Mouse (Mus musculus) forebrain, postnatal 0 days (tissue): ENCODE results near the gene Ctbp2. TPM values are rescaled to one million over a fixed set of nuclear protein-coding genes. Genes with fewer than 3 reads are reported as not detected.

ENCODE experiments used
- ATAC-seq: fragments of 200-750 bp; cut with Nextera tagmentation; 2 replicates; pipeline ENCODE4 v1.8.0; 2017; ENCODE audit warnings: mild to moderate bottlenecking, moderate library complexity
- DNase-seq: peaks from one replicate; pipeline ENCODE4 v3.0.0-alpha.2; 2015
- H3K27ac ChIP-seq: fragments of 300-500 bp; sonication (generic); 2 replicates; pipeline ENCODE4 v1.5.1; 2014; ENCODE audit warnings: low read depth, mild to moderate bottlenecking, antibody characterized with exemption, low read length, moderate library complexity, mixed read lengths
- H3K27me3 ChIP-seq: fragments of 300-500 bp; sonication (generic); 2 replicates; pipeline ENCODE4 v1.6.1; 2014; ENCODE audit warnings: mild to moderate bottlenecking, low read length, mixed read lengths; ENCODE audit not compliant: insufficient read depth
- H3K36me3 ChIP-seq: fragments of 300-500 bp; sonication (generic); 2 replicates; pipeline ENCODE4 v1.6.1; 2014; ENCODE audit warnings: mild to moderate bottlenecking, moderate library complexity; ENCODE audit not compliant: insufficient read depth
- H3K4me1 ChIP-seq: fragments of 300-500 bp; sonication (generic); 2 replicates; pipeline ENCODE4 v1.6.1; 2014; ENCODE audit warnings: antibody characterized with exemption; ENCODE audit not compliant: insufficient read depth
- H3K4me2 ChIP-seq: fragments of 300-500 bp; sonication (generic); 2 replicates; pipeline ENCODE4 v1.6.1; 2014; ENCODE audit warnings: low read depth, mild to moderate bottlenecking, moderate library complexity
- H3K4me3 ChIP-seq: fragments of 300-500 bp; sonication (generic); 2 replicates; pipeline ENCODE4 v1.5.1; 2014; ENCODE audit warnings: low read depth, low read length, mixed read lengths
- H3K9ac ChIP-seq: fragments of 300-500 bp; sonication (generic); 2 replicates; pipeline ENCODE4 v1.6.1; 2014; ENCODE audit warnings: mild to moderate bottlenecking
- H3K9me3 ChIP-seq: fragments of 300-500 bp; sonication (generic); 2 replicates; pipeline ENCODE4 v1.6.1; 2016; ENCODE audit warnings: low read length
- CTCF ChIP-seq: sonication (generic); IDR thresholded peaks from 2 replicates; pipeline ENCODE4 v1.5.1; 2016; ENCODE audit warnings: antibody characterized with exemption, control low read depth, low read depth
- WGBS: fragments of 180-500 bp; shearing (Covaris S2); extraction: QIAGEN DNeasy Blood & Tissue Kit; methylation state at CpG from one replicate; pipeline ENCODE4 v1.1.7; 2014; 5-methylcytosine and 5-hydroxymethylcytosine counted together
- polyA plus RNA-seq: library from polyadenylated mRNA; unstranded; fragments of >200 nt; fragmentation: Nextera tagmentation; extraction: Ambion mirVana; gene quantifications from 2 replicates; pipeline ENCODE4 v1.2.1, GENCODE M21; 2015
- total RNA-seq: library from RNA; depleted of rRNA; stranded (reverse); fragments of >200 nt; gene quantifications from 2 replicates; pipeline ENCODE4 v1.2.3, GENCODE M21; 2014

The Ctbp2 gene
- total and polyA plus RNA-seq, 2 experiments from 2014 or later = 35.2 to 80.3 TPM

- Histone ChIP-seq H3K9me3 (no peaks in the 10 kb centered on the region), H3K36me3 (no peaks in the 10 kb centered on the region), H3K4me3 (no peak overlapping the region), H3K27ac (no peak overlapping the region), H3K4me2 (no peak overlapping the region), H3K4me1 (peaks cover 27% of the 10 kb centered on the region), H3K27me3 (no peaks in the 10 kb centered on the region), H3K9ac (no peak overlapping the region)
- WGBS = 87% methylated on average over 14 of the region's 14 CpGs
- DNase-seq (no peak), ATAC-seq (no peak)
- TF ChIP-seq CTCF = no peak
Measured at GRCm38 (mm10) chr7:133014631-133015030, 109.5 kb downstream of the Ctbp2 start.

GRCm38 (mm10) chr7:133013923-133014322, 110.2 kb downstream of the Ctbp2 start:
- Histone ChIP-seq H3K9ac (no peak overlapping the region), H3K9me3 (no peaks in the 10 kb centered on the region), H3K27ac (no peak overlapping the region), H3K27me3 (no peaks in the 10 kb centered on the region), H3K36me3 (no peaks in the 10 kb centered on the region), H3K4me1 (peaks cover 27% of the 10 kb centered on the region), H3K4me3 (no peak overlapping the region), H3K4me2 (no peak overlapping the region)
- WGBS = 93% methylated on average over 10 of the region's 10 CpGs
- TF ChIP-seq CTCF = no peak
- DNase-seq (no peak), ATAC-seq (no peak)

- 53% methylated on average over 14 of the region's 14 CpGs for whole genome bisulfite sequencing
- Histone ChIP-seq H3K4me1 (peaks cover 27% of the 10 kb centered on the region), H3K4me3 (no peak overlapping the region), H3K9me3 (no peaks in the 10 kb centered on the region), H3K9ac (no peak overlapping the region), H3K4me2 (no peak overlapping the region), H3K36me3 (no peaks in the 10 kb centered on the region), H3K27ac (no peak overlapping the region), H3K27me3 (no peaks in the 10 kb centered on the region)
- ATAC-seq (no peak), DNase-seq (no peak)
- no peak for TF ChIP-seq CTCF
Measured at GRCm38 (mm10) chr7:133012637-133013366, 111.4 kb downstream of the Ctbp2 start.

GRCm38 (mm10) chr7:133011611-133012010, 112.5 kb downstream of the Ctbp2 start:
- Histone ChIP-seq H3K4me1 (peaks cover 27% of the 10 kb centered on the region), H3K36me3 (no peaks in the 10 kb centered on the region), H3K4me2 (peak overlapping the region; percentile 17), H3K4me3 (no peak overlapping the region), H3K27me3 (no peaks in the 10 kb centered on the region), H3K9me3 (no peaks in the 10 kb centered on the region), H3K27ac (peak overlapping the region; percentile 60), H3K9ac (no peak overlapping the region)
- no peak for TF ChIP-seq CTCF
- 13% methylated on average over 4 of the region's 4 CpGs for WGBS
- DNase-seq (no peak), ATAC-seq (peak; percentile 64)

- 6% methylated on average over 5 of the region's 5 CpGs for WGBS
- peak; percentile 71 for DNase-seq
Measured at GRCm38 (mm10) chr7:133011191-133011590, 113.0 kb downstream of the Ctbp2 start.

GRCm38 (mm10) chr7:133010477-133010876, 113.7 kb downstream of the Ctbp2 start:
- peak overlapping the region; percentile 60 for H3K27ac ChIP-seq
- no peak for TF ChIP-seq CTCF
- H3K9me3 ChIP-seq = no peaks in the 10 kb centered on the region
- no peak for DNase-seq
- WGBS = 74% methylated on average over 3 of the region's 3 CpGs
- H3K27me3 ChIP-seq = no peaks in the 10 kb centered on the region
- H3K9ac ChIP-seq = no peak overlapping the region
- H3K4me1 ChIP-seq = peaks cover 23% of the 10 kb centered on the region
- no peak overlapping the region for H3K4me2 ChIP-seq
- no peak for ATAC-seq
- no peaks in the 10 kb centered on the region for H3K36me3 ChIP-seq
- H3K4me3 ChIP-seq = no peak overlapping the region

More at GRCm38 (mm10) chr7:133011191-133011590, 113.0 kb downstream of the Ctbp2 start:
- Histone ChIP-seq H3K27ac (peak overlapping the region; percentile 60), H3K36me3 (no peaks in the 10 kb centered on the region), H3K27me3 (no peaks in the 10 kb centered on the region), H3K9ac (no peak overlapping the region), H3K4me1 (peaks cover 27% of the 10 kb centered on the region), H3K9me3 (no peaks in the 10 kb centered on the region), H3K4me2 (peak overlapping the region; percentile 17), H3K4me3 (no peak overlapping the region)
- TF ChIP-seq CTCF = no peak
- ATAC-seq = peak; percentile 75

GRCm38 (mm10) chr7:133009676-133010075, 114.5 kb downstream of the Ctbp2 start:
- no peak for ATAC-seq
- Histone ChIP-seq H3K27me3 (no peaks in the 10 kb centered on the region), H3K27ac (no peak overlapping the region), H3K9ac (no peak overlapping the region), H3K4me1 (peaks cover 20% of the 10 kb centered on the region), H3K36me3 (no peaks in the 10 kb centered on the region), H3K9me3 (no peaks in the 10 kb centered on the region), H3K4me2 (no peak overlapping the region), H3K4me3 (no peak overlapping the region)
- DNase-seq = no peak
- no peak for TF ChIP-seq CTCF
- 82% methylated on average over 8 of the region's 8 CpGs for WGBS
